Mouse (Mus musculus): ENCODE data around the gene Coro1b. TPM values are rescaled to one million over a fixed set of nuclear protein-coding genes. Genes with fewer than 3 reads are reported as not detected.
"Not testable (repeated sequence)": the region's sequence is repeated elsewhere in the genome, so short reads cannot be mapped to it uniquely, and the experiment has no call there.

Coro1b gene
- polyA plus RNA-seq, 1 experiment from 2014 or later, result 105 TPM

- Histone ChIP-seq H3K9ac (replicated peaks; ENCODE audit: low read length) (no peak overlapping the region), H3K4me1 (ENCODE audit: control insufficient read depth, insufficient read depth, low read length) (peaks cover 1% of the 10 kb centered on the region), H3K4me3 (replicated peaks; ENCODE audit: low read depth, low read length) (no peak overlapping the region), H3K36me3 (ENCODE audit: control insufficient read depth, insufficient read depth, low read length) (peaks cover 71% of the 10 kb centered on the region), H3K27ac (replicated peaks; ENCODE audit: low read depth, low read length) (no peak overlapping the region), H3K27me3 (ENCODE audit: control insufficient read depth, insufficient read depth, low read length) (no peaks in the 10 kb centered on the region), H3K4me2 (ENCODE audit: low read length) (no peak overlapping the region), H3K9me3 (ENCODE audit: control insufficient read depth, low read length) (no peaks in the 10 kb centered on the region)
- no peak for DNase-seq
- 95% methylated on average over 10 of the region's 10 CpGs for WGBS
- no peak for ATAC-seq (ENCODE audit: low FRiP score, low TSS enrichment)
Measured at GRCm38 (mm10) chr19:4115144-4115543, 33.3 kb upstream of the Coro1b start.

GRCm38 (mm10) chr19:4115816-4116215, 32.6 kb upstream of the Coro1b start:
- Histone ChIP-seq H3K27ac (replicated peaks; ENCODE audit: low read depth, low read length) (no peak overlapping the region), H3K9ac (replicated peaks; ENCODE audit: low read length) (no peak overlapping the region), H3K36me3 (ENCODE audit: control insufficient read depth, insufficient read depth, low read length) (peaks cover 65% of the 10 kb centered on the region), H3K4me3 (replicated peaks; ENCODE audit: low read depth, low read length) (no peak overlapping the region), H3K4me2 (ENCODE audit: low read length) (no peak overlapping the region), H3K9me3 (ENCODE audit: control insufficient read depth, low read length) (no peaks in the 10 kb centered on the region), H3K4me1 (ENCODE audit: control insufficient read depth, insufficient read depth, low read length) (peaks cover 7% of the 10 kb centered on the region), H3K27me3 (ENCODE audit: control insufficient read depth, insufficient read depth, low read length) (no peaks in the 10 kb centered on the region)
- ATAC-seq (ENCODE audit: low FRiP score, low TSS enrichment), result no peak
- no peak for DNase-seq
- 85% methylated on average over 11 of the region's 11 CpGs for WGBS

- H3K27ac ChIP-seq (replicated peaks; ENCODE audit: low read depth, low read length), result no peak overlapping the region
- no peak overlapping the region for H3K9ac ChIP-seq (replicated peaks; ENCODE audit: low read length)
- no peak overlapping the region for H3K4me3 ChIP-seq (replicated peaks; ENCODE audit: low read depth, low read length)
- WGBS, result 96% methylated on average over 7 of the region's 7 CpGs
- no peaks in the 10 kb centered on the region for H3K27me3 ChIP-seq (ENCODE audit: control insufficient read depth, insufficient read depth, low read length)
- H3K4me1 ChIP-seq (ENCODE audit: control insufficient read depth, insufficient read depth, low read length), result peaks cover 7% of the 10 kb centered on the region
- peaks cover 54% of the 10 kb centered on the region for H3K36me3 ChIP-seq (ENCODE audit: control insufficient read depth, insufficient read depth, low read length)
- no peak overlapping the region for H3K4me2 ChIP-seq (ENCODE audit: low read length)
- no peak for DNase-seq
- ATAC-seq (ENCODE audit: low FRiP score, low TSS enrichment), result no peak
- H3K9me3 ChIP-seq (ENCODE audit: control insufficient read depth, low read length), result no peaks in the 10 kb centered on the region
Measured at GRCm38 (mm10) chr19:4117006-4117405, 31.4 kb upstream of the Coro1b start.

GRCm38 (mm10) chr19:4118350-4118749, 30.1 kb upstream of the Coro1b start:
- Histone ChIP-seq H3K27me3 (ENCODE audit: control insufficient read depth, insufficient read depth, low read length) (no peaks in the 10 kb centered on the region), H3K4me1 (ENCODE audit: control insufficient read depth, insufficient read depth, low read length) (peaks cover 7% of the 10 kb centered on the region), H3K27ac (replicated peaks; ENCODE audit: low read depth, low read length) (no peak overlapping the region), H3K4me2 (ENCODE audit: low read length) (no peak overlapping the region), H3K36me3 (ENCODE audit: control insufficient read depth, insufficient read depth, low read length) (peaks cover 42% of the 10 kb centered on the region), H3K9ac (replicated peaks; ENCODE audit: low read length) (no peak overlapping the region), H3K4me3 (replicated peaks; ENCODE audit: low read depth, low read length) (no peak overlapping the region), H3K9me3 (ENCODE audit: control insufficient read depth, low read length) (no peaks in the 10 kb centered on the region)
- no peak for ATAC-seq (ENCODE audit: low FRiP score, low TSS enrichment)
- 98% methylated on average over 2 of the region's 2 CpGs for WGBS
- DNase-seq, result no peak

GRCm38 (mm10) chr19:4119716-4120487, 28.5 kb upstream of the Coro1b start:
- peak overlapping the region; percentile 53 for H3K4me2 ChIP-seq (ENCODE audit: low read length)
- 90% methylated on average over 6 of the region's 6 CpGs for WGBS
- H3K9ac ChIP-seq (replicated peaks; ENCODE audit: low read length), result no peak overlapping the region

GRCm38 (mm10) chr19:4120496-4120895, 27.9 kb upstream of the Coro1b start:
- H3K9ac ChIP-seq (replicated peaks; ENCODE audit: low read length), result no peak overlapping the region

More at GRCm38 (mm10) chr19:4119716-4120487, 28.5 kb upstream of the Coro1b start:
- no peak overlapping the region for H3K4me3 ChIP-seq (replicated peaks; ENCODE audit: low read depth, low read length)
- no peak overlapping the region for H3K27ac ChIP-seq (replicated peaks; ENCODE audit: low read depth, low read length)
- H3K4me1 ChIP-seq (ENCODE audit: control insufficient read depth, insufficient read depth, low read length), result peaks cover 7% of the 10 kb centered on the region
- H3K36me3 ChIP-seq (ENCODE audit: control insufficient read depth, insufficient read depth, low read length), result peaks cover 26% of the 10 kb centered on the region
- ATAC-seq (ENCODE audit: low FRiP score, low TSS enrichment), result no peak
- no peak for DNase-seq
- no peaks in the 10 kb centered on the region for H3K9me3 ChIP-seq (ENCODE audit: control insufficient read depth, low read length)
- no peaks in the 10 kb centered on the region for H3K27me3 ChIP-seq (ENCODE audit: control insufficient read depth, insufficient read depth, low read length)

GRCm38 (mm10) chr19:4121097-4121805, 27.2 kb upstream of the Coro1b start:
- H3K27ac ChIP-seq (replicated peaks; ENCODE audit: low read depth, low read length), result peak overlapping the region; percentile 90
- H3K4me3 ChIP-seq (replicated peaks; ENCODE audit: low read depth, low read length), result peak overlapping the region; percentile 46
- peaks cover 7% of the 10 kb centered on the region for H3K4me1 ChIP-seq (ENCODE audit: control insufficient read depth, insufficient read depth, low read length)
- DNase-seq (peak; percentile 99), ATAC-seq (ENCODE audit: low FRiP score, low TSS enrichment) (peak; percentile 85)
- peak overlapping the region; percentile 53 for H3K4me2 ChIP-seq (ENCODE audit: low read length)
- peaks cover 13% of the 10 kb centered on the region for H3K36me3 ChIP-seq (ENCODE audit: control insufficient read depth, insufficient read depth, low read length)
- WGBS, result 3% methylated on average over 38 of the region's 38 CpGs
- no peaks in the 10 kb centered on the region for H3K27me3 ChIP-seq (ENCODE audit: control insufficient read depth, insufficient read depth, low read length)
- H3K9me3 ChIP-seq (ENCODE audit: control insufficient read depth, low read length), result no peaks in the 10 kb centered on the region
- H3K9ac ChIP-seq (replicated peaks; ENCODE audit: low read length), result peak overlapping the region; percentile 62

More at GRCm38 (mm10) chr19:4120496-4120895, 27.9 kb upstream of the Coro1b start:
- Histone ChIP-seq H3K4me3 (replicated peaks; ENCODE audit: low read depth, low read length) (peak overlapping the region; percentile 46), H3K4me2 (ENCODE audit: low read length) (peak overlapping the region; percentile 53), H3K4me1 (ENCODE audit: control insufficient read depth, insufficient read depth, low read length) (peaks cover 7% of the 10 kb centered on the region), H3K36me3 (ENCODE audit: control insufficient read depth, insufficient read depth, low read length) (peaks cover 20% of the 10 kb centered on the region), H3K9me3 (ENCODE audit: control insufficient read depth, low read length) (no peaks in the 10 kb centered on the region), H3K27ac (replicated peaks; ENCODE audit: low read depth, low read length) (no peak overlapping the region), H3K27me3 (ENCODE audit: control insufficient read depth, insufficient read depth, low read length) (no peaks in the 10 kb centered on the region)
- ATAC-seq (ENCODE audit: low FRiP score, low TSS enrichment), result no peak
- 96% methylated on average over 2 of the region's 2 CpGs for WGBS
- no peak for DNase-seq

- not testable (repeated sequence) for H3K27me3 ChIP-seq (ENCODE audit: control insufficient read depth, insufficient read depth, low read length); H3K9me3 ChIP-seq (ENCODE audit: control insufficient read depth, low read length); ATAC-seq (ENCODE audit: low FRiP score, low TSS enrichment); H3K9ac ChIP-seq (replicated peaks; ENCODE audit: low read length); H3K4me3 ChIP-seq (replicated peaks; ENCODE audit: low read depth, low read length); H3K36me3 ChIP-seq (ENCODE audit: control insufficient read depth, insufficient read depth, low read length); DNase-seq
- H3K27ac ChIP-seq (replicated peaks; ENCODE audit: low read depth, low read length), result peak overlapping the region; percentile 90; the same call in 1 of the 2 replicates
- peaks cover 13% of the 10 kb centered on the region for H3K4me1 ChIP-seq (ENCODE audit: control insufficient read depth, insufficient read depth, low read length)
- WGBS, result 66% methylated on average over 6 of the region's 6 CpGs
- peak overlapping the region; percentile 53 for H3K4me2 ChIP-seq (ENCODE audit: low read length)
Measured at GRCm38 (mm10) chr19:4121896-4122295, 26.5 kb upstream of the Coro1b start.

Data from midbrain, embryonic 14.5 days (tissue).